In the genomic region with DNA sequence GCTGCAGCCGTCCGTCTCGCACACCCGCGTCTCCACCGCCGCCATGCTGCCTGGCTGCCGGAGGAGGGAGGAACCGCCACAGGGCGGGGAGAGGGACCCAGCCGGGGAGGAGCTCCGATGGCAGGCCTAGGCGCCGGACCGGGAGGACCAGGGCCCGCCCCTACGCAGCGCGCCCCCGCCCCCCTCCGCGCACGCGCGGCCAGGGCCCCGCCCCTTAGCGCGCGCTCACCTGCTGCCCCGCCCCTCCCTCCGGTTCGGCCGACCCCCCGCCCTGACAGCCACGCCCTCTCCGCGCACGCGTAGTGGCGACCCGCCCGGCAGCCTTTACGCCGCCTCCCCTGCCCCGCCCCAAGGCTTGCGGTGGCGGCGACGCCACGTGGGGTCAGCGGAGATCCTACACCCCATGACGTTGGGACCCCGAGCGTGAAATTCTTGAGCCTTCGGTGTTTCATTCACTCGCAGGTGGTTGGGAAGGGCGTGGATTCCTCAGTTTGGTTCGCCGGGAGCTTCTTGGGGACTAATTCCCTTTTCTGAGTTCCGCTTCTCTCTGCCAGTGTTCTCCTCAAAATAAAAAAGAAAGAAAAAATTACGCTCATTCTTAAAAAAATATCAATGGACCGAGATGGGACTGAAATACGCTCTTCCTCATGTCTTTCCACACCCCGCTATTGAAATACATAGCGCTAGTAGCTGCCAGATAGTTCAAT, we compare ENCODE assay signal across 7 mouse cellular contexts. TPM values are rescaled to one million over a fixed set of nuclear protein-coding genes. Genes with fewer than 3 reads are reported as not detected.
DNase-seq lines count a peak whose midpoint lies in the region; ATAC-seq lines count a peak whose summit lies in the region.

Gene Metap1, minus strand, starts transcription at position 189 of the 707 bp plus-strand sequence.

- intact Hi-C loops in left cerebral cortex, postnatal 36 days (cut with DNase I): loop anchor here (5.0 to 10.0 kb wide), 3 partner anchors 38 to 715 kb away; partner anchors contain the start of genes Eif4e, Stpg2 and Tspan5

- ATAC-seq in intestine, embryonic 16.5 days: peak; percentile 99
- peak; percentile 99 for ATAC-seq in midbrain, embryonic 11.5 days (ENCODE audit: low FRiP score)

- H3K36me3 ChIP-seq in intestine, embryonic 16.5 days (ENCODE audit: control insufficient read depth, insufficient read depth, low read length): peaks cover 10% of the 10 kb centered on the region
- peaks cover 4% of the 10 kb centered on the region; the same call in 1 of the 2 replicates for H3K36me3 ChIP-seq in midbrain, embryonic 11.5 days (ENCODE audit: control insufficient read depth, insufficient read depth, low read length)

- no peaks in the 10 kb centered on the region for H3K9me3 ChIP-seq in intestine, embryonic 16.5 days (ENCODE audit: control insufficient read depth, low read length)
- H3K9me3 ChIP-seq in midbrain, embryonic 11.5 days (ENCODE audit: control insufficient read depth, low read length): no peaks in the 10 kb centered on the region

- peak; percentile 99 for DNase-seq in adrenal gland, adult 2 months
- peak; percentile 89 for DNase-seq in embryo, embryonic 11.5 days (ENCODE audit: low read depth, low spot score)
- DNase-seq in gastrocnemius, postnatal 4 days (ENCODE audit: low spot score in 2 of 2): peak; percentile 98 to 99
- peak; percentile 93 to 95 for DNase-seq in left cerebral cortex, postnatal 36 days (ENCODE audit: low spot score in 2 of 2)
- DNase-seq in midbrain, embryonic 11.5 days (ENCODE audit: low spot score, missing footprints): peak; percentile 100
- DNase-seq in skeletal muscle tissue, adult 2 months (ENCODE audit: low read depth, low spot score): peak; percentile 95

- peaks cover 4% of the 10 kb centered on the region for H3K4me1 ChIP-seq in intestine, embryonic 16.5 days (ENCODE audit: control insufficient read depth, insufficient read depth, low read length)
- peaks cover 8% of the 10 kb centered on the region for H3K4me1 ChIP-seq in midbrain, embryonic 11.5 days (ENCODE audit: control insufficient read depth, insufficient read depth, low read length)

- H3K4me3 ChIP-seq in intestine, embryonic 16.5 days (ENCODE audit: low read length): peak within 1 kb of the TSS; percentile 90
- peak within 1 kb of the TSS; percentile 77 for H3K4me3 ChIP-seq in midbrain, embryonic 11.5 days (ENCODE audit: low read depth, low read length)

- WGBS in intestine, embryonic 16.5 days: under 1% methylated on average over 59 of the region's 65 CpGs
- 2% methylated on average over 48 of the region's 65 CpGs for WGBS in midbrain, embryonic 11.5 days

- peak within 1 kb of the TSS; percentile 90 for H3K9ac ChIP-seq in intestine, embryonic 16.5 days (ENCODE audit: low read depth, low read length)
- H3K9ac ChIP-seq in midbrain, embryonic 11.5 days (ENCODE audit: low read length): peak within 1 kb of the TSS; percentile 84

- H3K27ac ChIP-seq in intestine, embryonic 16.5 days (ENCODE audit: low read length): peak within 1 kb of the TSS; percentile 52
- peak within 1 kb of the TSS; percentile 7; the same call in 1 of the 2 replicates for H3K27ac ChIP-seq in midbrain, embryonic 11.5 days (ENCODE audit: low read depth, low read length)

- H3K4me2 ChIP-seq in intestine, embryonic 16.5 days (ENCODE audit: low read depth, low read length): peak within 1 kb of the TSS; percentile 76
- peak within 1 kb of the TSS; percentile 68 for H3K4me2 ChIP-seq in midbrain, embryonic 11.5 days

- no peaks in the 10 kb centered on the region for H3K27me3 ChIP-seq in intestine, embryonic 16.5 days (replicated peaks; ENCODE audit: control insufficient read depth, insufficient read depth, low read length)
- H3K27me3 ChIP-seq in midbrain, embryonic 11.5 days (ENCODE audit: control insufficient read depth, insufficient read depth, low read length): no peaks in the 10 kb centered on the region

RNA-seq across cellular contexts. Expression of gene Metap1, which starts in this region (rescaled TPM):
- total RNA-seq in adrenal gland, adult 2 months (2021): 10 to 100 TPM; 46.8 to 57.2 TPM
- 5.4 and 6.6 TPM in 2 replicates for polyA plus RNA-seq in adrenal gland, adult 2 months (2012; rRNA removed)
- 10 to 100 TPM; 47.0 to 50.2 TPM for total RNA-seq in gastrocnemius, postnatal 4 days (2021)
- 48.0 and 49.7 TPM in 2 replicates for polyA plus RNA-seq in intestine, embryonic 16.5 days (2015; fragmentation: Nextera tagmentation; extraction: Ambion mirVana)
- total RNA-seq in left cerebral cortex, postnatal 36 days (2021): 10 to 100 TPM; 38.1 to 39.7 TPM
- polyA plus RNA-seq in midbrain, embryonic 11.5 days (2014; fragmentation: Nextera tagmentation; extraction: Ambion mirVana): 49.2 and 53.7 TPM in 2 replicates

Comparison
In these comparisons a context has a peak if more than half of its experiments do, and no peak if none do; other contexts are left out.
1. Peak in every context shown above with its lines: DNase-seq, ATAC-seq, H3K4me3 ChIP-seq and H3K27ac ChIP-seq.